Mouse (Mus musculus): ENCODE data around the gene Emilin2. TPM values are rescaled to one million over a fixed set of nuclear protein-coding genes. Genes with fewer than 3 reads are reported as not detected.

Gene Emilin2
- polyA plus RNA-seq, 1 experiment from 2014 or later, result 0.59 TPM

DNA sequence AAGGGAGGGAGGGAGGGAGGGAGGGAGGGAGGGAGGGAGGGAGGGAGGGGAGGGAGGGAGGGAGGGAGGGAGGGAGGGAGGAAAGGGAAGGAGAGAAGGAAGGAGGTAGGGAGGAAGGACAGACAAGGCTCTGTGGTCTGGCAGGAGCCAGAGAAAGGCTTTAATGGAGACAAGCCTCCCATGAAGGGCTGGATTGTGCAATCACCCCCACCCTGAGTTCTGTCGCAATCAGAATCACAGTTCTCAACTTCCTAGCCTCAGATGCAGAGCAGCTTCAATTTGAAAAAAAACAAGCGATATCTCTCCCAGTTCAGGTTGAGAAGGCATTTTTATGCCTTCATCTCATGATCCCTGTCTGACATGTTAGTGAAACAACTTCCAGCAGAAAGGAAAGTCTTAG, 11.4 kb downstream of the Emilin2 start:
- ChIA-PET POLR2A (interaction anchor here (0.7 kb wide), 1 partner anchor 46 kb away, joined by 3 read pairs; no protein-coding TSS in a partner anchor), CTCF (interaction anchor here (0.7 to 1.1 kb wide), 2 partner anchors 17 to 59 kb away, joined by 3 read pairs; no protein-coding TSS in a partner anchor)
- no peaks in the 10 kb centered on the region for H3K27me3 ChIP-seq
- ATAC-seq (peak; percentile 69), DNase-seq (ENCODE audit: low read depth, low spot score) (peak; percentile 64)
- TF ChIP-seq CTCF (IDR thresholded peaks at IDR 0.05), result no peak
- in situ Hi-C loops (cut with MboI; ENCODE audit: low pct_unique_long_range_greater_than_20kb), result no loop called here

DNA sequence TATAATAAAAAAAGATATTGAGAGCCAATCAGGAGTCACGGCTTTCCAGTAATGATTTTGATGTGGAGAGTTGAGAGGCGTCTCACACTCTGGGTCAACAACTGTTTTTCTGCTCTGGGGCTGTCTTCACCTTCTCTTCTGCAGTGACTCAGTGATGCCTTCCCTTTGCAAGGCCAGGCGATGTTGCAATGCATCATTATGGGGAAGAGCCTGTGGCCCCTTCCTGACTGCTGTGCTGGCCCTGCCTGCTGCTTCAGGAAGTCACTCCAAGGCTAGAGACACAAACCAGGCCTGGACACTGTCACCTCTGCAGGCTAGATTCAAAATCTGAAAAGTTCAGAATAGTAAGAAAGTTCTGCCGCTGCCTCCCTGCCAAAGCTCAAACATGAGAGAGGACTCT, 11.9 kb downstream of the Emilin2 start:
- no peak for TF ChIP-seq CTCF (IDR thresholded peaks at IDR 0.05)
- DNase-seq (ENCODE audit: low read depth, low spot score) (no peak), ATAC-seq (peak; percentile 61)
- CTCF ChIA-PET, result interaction anchor here (0.7 to 1.1 kb wide), 2 partner anchors 17 to 59 kb away, joined by 3 read pairs; no protein-coding TSS in a partner anchor
- H3K27me3 ChIP-seq, result no peaks in the 10 kb centered on the region
- POLR2A ChIA-PET, result interaction anchor here (0.7 kb wide), 1 partner anchor 46 kb away, joined by 3 read pairs; no protein-coding TSS in a partner anchor
- in situ Hi-C loops (cut with MboI; ENCODE audit: low pct_unique_long_range_greater_than_20kb), result no loop called here

DNA sequence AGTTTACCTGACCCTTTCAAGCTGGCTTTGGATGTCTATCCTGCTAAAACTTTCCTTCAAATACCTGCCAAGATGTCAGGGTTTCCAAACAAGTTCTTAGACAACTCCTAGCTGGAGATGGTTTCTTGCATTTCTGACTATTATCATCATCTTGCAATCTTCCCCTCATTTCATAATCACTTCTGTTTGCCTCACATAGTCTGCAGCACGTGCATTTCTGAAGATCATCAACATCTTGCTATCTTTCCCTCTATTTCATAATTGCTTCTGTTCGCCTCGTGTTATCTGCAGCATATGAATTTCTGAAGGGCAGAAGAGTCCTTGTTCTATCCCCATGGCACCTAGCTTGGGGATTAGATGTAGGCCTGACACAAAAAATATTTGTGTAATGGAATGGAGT, 17.2 kb downstream of the Emilin2 start:
- in situ Hi-C loops (cut with MboI; ENCODE audit: low pct_unique_long_range_greater_than_20kb), result no loop called here
- ATAC-seq (no peak), DNase-seq (ENCODE audit: low read depth, low spot score) (no peak)
- ChIA-PET POLR2A (no interaction called here), CTCF (interaction anchor here (1.4 kb wide), 1 partner anchor 9 kb away, joined by 3 read pairs; no protein-coding TSS in a partner anchor)
- TF ChIP-seq CTCF (IDR thresholded peaks at IDR 0.05), result no peak
- no peaks in the 10 kb centered on the region for H3K27me3 ChIP-seq

- in situ Hi-C loops (cut with MboI; ENCODE audit: low pct_unique_long_range_greater_than_20kb), result no loop called here
- ATAC-seq (no peak), DNase-seq (ENCODE audit: low read depth, low spot score) (no peak)
- no peaks in the 10 kb centered on the region for H3K27me3 ChIP-seq
- no peak for TF ChIP-seq CTCF (IDR thresholded peaks at IDR 0.05)
- CTCF ChIA-PET, result interaction anchor here (1.4 kb wide), 1 partner anchor 9 kb away, joined by 4 read pairs; no protein-coding TSS in a partner anchor
- POLR2A ChIA-PET, result no interaction called here
Observed at GRCm38 (mm10) chr17:71292897-71293296, 18.9 kb downstream of the Emilin2 start.

- in situ Hi-C loops (cut with MboI; ENCODE audit: low pct_unique_long_range_greater_than_20kb), result no loop called here
- DNase-seq (ENCODE audit: low read depth, low spot score) (no peak), ATAC-seq (no peak)
- CTCF ChIA-PET, result interaction anchor here (1.4 kb wide), 1 partner anchor 10 kb away, joined by 4 read pairs; no protein-coding TSS in a partner anchor
- no peak for TF ChIP-seq CTCF (IDR thresholded peaks at IDR 0.05)
- POLR2A ChIA-PET, result no interaction called here
- H3K27me3 ChIP-seq, result no peaks in the 10 kb centered on the region
Observed at GRCm38 (mm10) chr17:71291897-71292420, 19.8 kb downstream of the Emilin2 start.

DNA sequence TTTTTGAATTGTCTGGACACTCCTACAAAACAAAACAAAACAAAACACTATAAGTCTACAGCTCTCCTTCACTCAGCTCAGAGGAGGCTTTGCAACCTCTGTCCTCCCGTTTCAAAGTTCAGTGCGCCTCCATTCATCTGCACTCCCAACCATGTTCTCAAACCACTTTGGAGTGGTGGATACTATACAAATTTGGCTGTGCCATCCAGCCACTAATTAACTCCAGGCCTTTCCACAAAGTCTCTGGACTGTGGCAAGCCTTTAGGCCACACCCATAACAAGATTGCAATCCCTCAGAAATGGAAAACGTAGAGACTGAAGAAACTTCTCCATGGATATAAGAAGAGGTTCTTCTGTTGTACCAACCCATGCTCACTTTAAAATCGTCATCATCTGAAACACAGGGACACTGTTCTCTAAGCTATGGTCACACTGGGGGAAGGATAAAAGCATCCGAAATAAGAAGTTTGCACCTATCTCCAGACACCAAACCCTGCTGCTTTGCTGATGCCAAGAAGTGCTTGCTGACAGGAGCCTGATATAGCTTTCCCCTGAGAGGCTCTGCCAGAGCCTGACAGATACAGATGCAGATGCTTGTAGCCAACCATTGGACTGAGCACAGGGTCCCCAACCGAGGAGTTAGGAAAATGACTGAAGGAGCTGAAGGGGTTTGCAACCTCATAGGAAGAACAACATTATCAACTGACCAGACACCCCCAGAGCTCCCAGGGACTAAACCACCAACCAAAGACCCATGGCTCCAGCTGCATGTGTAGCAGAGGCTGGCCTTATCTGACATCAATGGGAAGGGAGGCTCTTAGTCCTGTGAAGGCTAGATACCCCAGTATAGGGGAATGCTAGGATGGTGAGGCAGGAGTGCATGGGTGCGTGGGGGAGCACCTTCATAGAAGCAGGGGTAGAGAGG, 21.0 kb downstream of the Emilin2 start:
- ChIA-PET POLR2A (no interaction called here), CTCF (no interaction called here)
- in situ Hi-C loops (cut with MboI; ENCODE audit: low pct_unique_long_range_greater_than_20kb), result no loop called here
- no peaks in the 10 kb centered on the region for H3K27me3 ChIP-seq
- no peak for DNase-seq (ENCODE audit: low read depth, low spot score)
- TF ChIP-seq CTCF (IDR thresholded peaks at IDR 0.05), result no peak
- no peak for ATAC-seq

DNA sequence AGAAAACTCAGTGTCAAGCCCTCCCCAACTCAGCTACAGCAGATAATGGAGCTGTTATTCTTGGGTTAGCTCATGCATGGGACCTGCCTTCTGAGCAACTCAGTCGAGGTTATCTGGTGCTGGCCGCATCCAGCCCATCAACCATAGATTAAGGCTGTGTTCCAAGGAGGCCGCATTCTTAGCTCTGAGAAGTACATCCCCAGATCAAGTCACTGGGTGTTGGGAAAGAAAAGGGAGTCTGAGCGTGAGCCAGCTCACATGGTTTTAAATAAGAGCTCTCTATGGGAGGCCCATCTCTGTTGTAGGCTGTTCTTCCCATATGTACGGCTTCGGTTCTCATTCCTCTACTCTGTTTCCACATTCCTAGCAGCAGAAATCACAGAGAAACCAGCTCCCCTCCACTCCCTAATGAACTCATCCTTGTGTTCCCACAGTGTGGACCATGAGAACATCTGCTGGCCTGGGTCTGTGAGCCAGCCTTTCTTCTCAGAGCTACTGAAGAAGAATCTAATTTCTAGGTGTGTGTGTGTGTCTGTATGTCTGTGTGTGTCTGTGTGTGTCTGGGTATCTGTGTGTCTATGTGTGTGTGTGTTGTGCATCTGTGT, 22.1 kb downstream of the Emilin2 start:
- POLR2A ChIA-PET, result no interaction called here
- no peaks in the 10 kb centered on the region for H3K27me3 ChIP-seq
- CTCF ChIA-PET, result interaction anchor here (1.0 kb wide), 2 partner anchors 8 to 63 kb away, joined by 3 read pairs; no protein-coding TSS in a partner anchor
- in situ Hi-C loops (cut with MboI; ENCODE audit: low pct_unique_long_range_greater_than_20kb), result no loop called here
- DNase-seq (ENCODE audit: low read depth, low spot score), result no peak
- TF ChIP-seq CTCF (IDR thresholded peaks at IDR 0.05), result no peak
- no peak for ATAC-seq

DNA sequence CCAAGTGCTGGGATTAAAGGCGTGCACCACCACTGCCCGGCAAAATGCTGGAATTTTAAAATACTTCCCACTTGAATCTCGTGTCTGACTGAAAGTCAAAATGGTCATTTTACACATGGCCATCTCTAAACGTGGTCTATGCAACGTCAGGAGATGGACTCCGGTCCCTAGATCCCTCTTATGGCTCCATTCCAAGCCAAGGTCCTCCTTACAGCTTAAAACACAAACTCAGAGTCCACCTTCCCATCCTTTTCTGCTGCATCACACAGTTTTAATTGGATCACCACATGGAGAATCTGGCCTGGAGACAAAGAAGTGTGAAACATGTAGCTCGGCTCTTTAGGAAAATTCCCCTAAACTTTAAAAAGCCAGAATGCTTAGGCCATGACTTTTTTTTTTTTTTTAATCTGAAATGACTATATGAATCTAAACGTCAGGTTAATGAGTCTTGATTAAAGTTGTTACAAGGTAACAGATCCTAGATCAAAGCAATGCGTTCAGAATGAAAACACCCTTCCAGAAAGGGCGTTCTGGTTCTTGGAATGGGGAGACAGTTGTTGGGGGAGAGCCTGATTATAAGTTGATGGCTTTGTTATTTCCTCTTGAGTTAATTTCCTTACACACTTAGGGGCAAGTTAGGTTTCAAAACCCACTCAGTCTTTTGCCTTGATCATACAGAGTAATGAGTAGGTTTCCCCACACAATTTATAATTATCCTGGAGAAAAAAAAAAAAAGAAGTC, 22.8 kb downstream of the Emilin2 start:
- CTCF ChIA-PET, result interaction anchor here (1.0 kb wide), 2 partner anchors 9 to 64 kb away, joined by 3 read pairs; no protein-coding TSS in a partner anchor
- POLR2A ChIA-PET, result interaction anchor here (0.5 to 0.6 kb wide), 2 partner anchors 23 to 237 kb away, joined by 3 read pairs; partner anchors contain the start of gene Emilin2

DNA sequence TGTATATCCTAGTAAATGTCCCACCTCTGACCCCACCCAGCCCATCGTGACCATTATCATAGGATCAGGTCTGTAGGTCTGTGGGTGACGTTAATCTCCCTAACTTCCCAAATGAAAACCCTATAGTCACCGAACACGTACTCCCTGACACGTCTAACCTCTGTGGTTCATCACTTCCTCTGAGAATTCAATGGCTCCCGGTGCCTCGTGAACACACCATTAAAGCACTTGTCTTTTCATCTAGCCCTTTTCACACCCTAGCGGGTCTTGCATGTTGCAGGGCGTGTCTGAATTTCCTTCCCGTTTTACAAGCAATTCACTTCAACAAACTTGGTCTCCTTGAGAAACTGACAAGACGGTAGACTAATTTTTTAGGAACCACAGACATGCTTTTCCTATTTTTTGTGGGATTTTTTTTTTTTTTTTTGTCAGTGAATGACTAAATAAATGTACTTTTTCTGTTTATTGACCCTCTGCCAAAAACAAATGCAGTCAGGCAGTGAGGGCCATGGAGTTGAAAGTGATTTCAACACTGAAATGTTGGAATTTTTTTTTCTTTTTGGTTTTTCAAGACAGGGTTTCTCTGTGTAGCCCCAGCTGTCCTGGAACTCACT, 23.5 kb downstream of the Emilin2 start:
- ChIA-PET POLR2A (interaction anchor here (0.5 to 0.6 kb wide), 2 partner anchors 24 to 237 kb away, joined by 3 read pairs; partner anchors contain the start of gene Emilin2), CTCF (no interaction called here)
- no peak for ATAC-seq
- in situ Hi-C loops (cut with MboI; ENCODE audit: low pct_unique_long_range_greater_than_20kb), result no loop called here
- DNase-seq (ENCODE audit: low read depth, low spot score), result no peak
- H3K27me3 ChIP-seq, result no peaks in the 10 kb centered on the region
- TF ChIP-seq CTCF (IDR thresholded peaks at IDR 0.05), result no peak

More for the DNA sequence above, 22.8 kb downstream of the Emilin2 start:
- no peaks in the 10 kb centered on the region for H3K27me3 ChIP-seq
- ATAC-seq, result no peak
- in situ Hi-C loops (cut with MboI; ENCODE audit: low pct_unique_long_range_greater_than_20kb), result no loop called here
- TF ChIP-seq CTCF (IDR thresholded peaks at IDR 0.05), result no peak
- DNase-seq (ENCODE audit: low read depth, low spot score), result no peak
